Mouse (Mus musculus): ENCODE measurements around the gene Gm20838.
"Not testable (repeated sequence)": the region's sequence is repeated elsewhere in the genome, so short reads cannot be mapped to it uniquely, and the experiment has no call there.

Gene Gm20838

GRCm38 (mm10) chrY:33543064-33543463 lies at the start of gene Gm20838:
Gm20838 (minus strand) TSS chrY:33543164.
- DNase-seq (ENCODE audit: low spot score in 2 of 2): not testable (repeated sequence)
